In genomic region chr5:135376341-135376740, GRCm38 (mm10) we compare ENCODE assay signal across 46 mouse cellular contexts. TPM values are rescaled to one million over a fixed set of nuclear protein-coding genes. Genes with fewer than 3 reads are reported as not detected.
"Had no signal": no experiment of that assay in that cellular context is flagged by ENCODE, and none has a peak within 500 bp of the region (broad histone marks: within the 10 kb centered on the region; RNA-seq: fewer than 3 reads in every experiment).

No protein-coding gene starts in this region.

- H3K9ac ChIP-seq: limb, embryonic 12.5 days; limb, embryonic 13.5 days; limb, embryonic 15.5 days; liver, embryonic 12.5 days; liver, embryonic 13.5 days; liver, embryonic 14.5 days; liver, embryonic 15.5 days; liver, postnatal 0 days; lung, embryonic 14.5 days; lung, embryonic 15.5 days; midbrain, embryonic 12.5 days; midbrain, embryonic 13.5 days; neural tube, embryonic 12.5 days had no signal

- ATAC-seq: liver, embryonic 12.5 days; liver, postnatal 0 days; lung, postnatal 0 days; midbrain, embryonic 13.5 days; midbrain, embryonic 16.5 days had no signal

- H3K4me2 ChIP-seq: limb, embryonic 12.5 days; limb, embryonic 13.5 days; limb, embryonic 15.5 days; liver, embryonic 11.5 days; liver, embryonic 12.5 days; liver, embryonic 13.5 days; liver, embryonic 15.5 days; lung, embryonic 14.5 days; lung, embryonic 15.5 days; midbrain, embryonic 12.5 days; midbrain, embryonic 13.5 days; neural tube, embryonic 12.5 days had no signal

- DNase-seq: left cerebral cortex, postnatal 4 days; liver; liver, embryonic 13.5 days; liver, postnatal 0 days; lung, adult 18-20 months; lung, adult 2 months; lung, embryonic 14.5 days; lung, postnatal 10 days; lung, postnatal 14 days; lung, postnatal 36 days; lung, postnatal 4 days; midbrain, embryonic 14.5 days had no signal

- H3K4me3 ChIP-seq: limb, embryonic 10.5 days; limb, embryonic 12.5 days; limb, embryonic 13.5 days; limb, embryonic 15.5 days; liver, embryonic 12.5 days; liver, embryonic 13.5 days; liver, embryonic 15.5 days; lung, embryonic 15.5 days; megakaryocyte, embryonic 14.5 days; midbrain, embryonic 10.5 days; midbrain, embryonic 12.5 days; midbrain, embryonic 13.5 days; myocyte; neural tube, embryonic 12.5 days had no signal

- H3K27me3 ChIP-seq: limb, embryonic 12.5 days; limb, embryonic 13.5 days; limb, embryonic 15.5 days; liver, embryonic 12.5 days; liver, embryonic 13.5 days; liver, embryonic 15.5 days; lung, embryonic 15.5 days; megakaryocyte, embryonic 14.5 days; midbrain, embryonic 12.5 days; midbrain, embryonic 13.5 days; neural tube, embryonic 12.5 days had no signal

- H3K27ac ChIP-seq: limb, embryonic 10.5 days; limb, embryonic 12.5 days; limb, embryonic 13.5 days; limb, embryonic 15.5 days; liver, embryonic 12.5 days; liver, embryonic 13.5 days; liver, embryonic 14.5 days; liver, embryonic 15.5 days; lung, embryonic 15.5 days; macrophage; midbrain, embryonic 10.5 days; midbrain, embryonic 12.5 days; midbrain, embryonic 13.5 days; neural tube, embryonic 12.5 days had no signal

- H3K9me3 ChIP-seq: limb, embryonic 10.5 days; limb, embryonic 12.5 days; limb, embryonic 13.5 days; limb, embryonic 15.5 days; liver, embryonic 12.5 days; liver, embryonic 13.5 days; liver, embryonic 15.5 days; lung, embryonic 15.5 days; megakaryocyte, embryonic 14.5 days; midbrain, embryonic 12.5 days; midbrain, embryonic 13.5 days had no signal

- H3K4me1 ChIP-seq: limb, embryonic 12.5 days; liver, embryonic 15.5 days; lung, embryonic 15.5 days; midbrain, embryonic 10.5 days; midbrain, embryonic 12.5 days; neural tube, embryonic 12.5 days had no signal

RNA-seq across cellular contexts. Expression of gene Trim50, which starts 23.2 kb away (rescaled TPM):
- total RNA-seq: left cerebral cortex, adult 8-10 months; left cerebral cortex, postnatal 10 days; left cerebral cortex, postnatal 14 days; left cerebral cortex, postnatal 25 days; left cerebral cortex, postnatal 36 days; left cerebral cortex, postnatal 4 days; liver, adult 2 months; megakaryocyte progenitor cell, adult 5-6 weeks; megakaryocyte, adult 5-6 weeks; megakaryocyte-erythroid progenitor cell, adult 5-6 weeks; midbrain, postnatal 0 days; monocyte, adult 5-6 weeks had no signal
- polyA plus RNA-seq: limb, embryonic 10.5 days; limb, embryonic 11.5 days; limb, embryonic 12.5 days; limb, embryonic 13.5 days; limb, embryonic 14.5 days; limb, embryonic 15.5 days; liver, adult 2 months; liver, embryonic 11.5 days; liver, embryonic 12.5 days; liver, embryonic 13.5 days; liver, embryonic 14.5 days; liver, embryonic 15.5 days; liver, embryonic 16.5 days; liver, postnatal 0 days; lung, adult 2 months; lung, embryonic 14.5 days; lung, embryonic 15.5 days; lung, embryonic 16.5 days; lung, postnatal 0 days; macrophage; midbrain, embryonic 10.5 days; midbrain, embryonic 12.5 days; midbrain, embryonic 14.5 days; midbrain, embryonic 16.5 days; midbrain, postnatal 0 days; myocyte; neural tube, embryonic 11.5 days; neural tube, embryonic 12.5 days had no signal

RNA-seq across cellular contexts. Expression of gene Fkbp6, which starts 26.5 kb away (rescaled TPM):
- total RNA-seq: left cerebral cortex, postnatal 36 days; liver, adult 2 months; megakaryocyte, adult 5-6 weeks; monocyte, adult 5-6 weeks had no signal
- polyA plus RNA-seq: limb, embryonic 10.5 days; limb, embryonic 13.5 days; limb, embryonic 15.5 days; liver, adult 2 months; liver, embryonic 13.5 days; liver, embryonic 16.5 days; liver, postnatal 0 days; lung, adult 2 months; lung, embryonic 14.5 days; lung, embryonic 15.5 days; lung, embryonic 16.5 days; lung, postnatal 0 days; macrophage; midbrain, embryonic 10.5 days; midbrain, embryonic 12.5 days; myocyte; neural tube, embryonic 11.5 days; neural tube, embryonic 12.5 days had no signal
